9 mouse cellular contexts compared by ENCODE assay signal in the genomic region with DNA sequence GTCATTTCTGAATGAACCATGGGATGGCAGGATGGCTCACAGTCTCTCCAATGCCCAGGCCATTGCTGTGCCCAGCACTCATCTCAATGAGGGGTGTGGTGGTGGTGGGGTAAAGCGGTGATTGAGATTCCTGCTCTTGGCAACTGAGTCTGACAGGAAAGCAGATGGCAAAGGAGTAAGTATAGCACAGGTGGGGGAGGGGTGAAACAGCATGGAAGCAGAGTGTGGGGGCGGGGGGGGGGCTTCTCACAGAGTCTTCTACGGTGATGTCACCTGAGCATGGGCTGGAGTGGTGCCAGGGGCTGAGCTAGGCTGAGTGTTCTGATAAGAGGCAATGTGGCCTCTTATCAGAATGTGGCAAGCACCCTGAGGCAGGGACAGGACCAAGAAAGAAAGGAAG. TPM values are rescaled to one million over a fixed set of nuclear protein-coding genes. Genes with fewer than 3 reads are reported as not detected.
DNase-seq lines count a peak whose midpoint lies in the region; ATAC-seq lines count a peak whose summit lies in the region.
"Had no signal": no experiment of that assay in that cellular context is flagged by ENCODE, and none has a peak within 500 bp of the region (broad histone marks: within the 10 kb centered on the region; RNA-seq: fewer than 3 reads in every experiment).

No protein-coding gene starts in this region.

- H3K27me3 ChIP-seq in heart, embryonic 13.5 days (replicated peaks), result no peaks in the 10 kb centered on the region; the same call in 1 of the 2 replicates
- no peaks in the 10 kb centered on the region for H3K27me3 ChIP-seq in heart, embryonic 14.5 days (ENCODE audit: control insufficient read depth, insufficient read depth, low read length)

- H3K9me3 ChIP-seq in heart, embryonic 13.5 days, result no peaks in the 10 kb centered on the region
- no peaks in the 10 kb centered on the region for H3K9me3 ChIP-seq in heart, embryonic 14.5 days (ENCODE audit: control insufficient read depth, low read length)
- H3K9me3 ChIP-seq: limb, embryonic 12.5 days had no signal

- H3K9ac ChIP-seq in heart, embryonic 13.5 days, result peak overlapping the region; percentile 58
- no peak overlapping the region; the same call in 1 of the 2 replicates for H3K9ac ChIP-seq in heart, embryonic 14.5 days (ENCODE audit: low read length)
- H3K9ac ChIP-seq: limb, embryonic 12.5 days had no signal

- H3K4me1 ChIP-seq in heart, embryonic 13.5 days, result peaks cover 88% of the 10 kb centered on the region
- H3K4me1 ChIP-seq in heart, embryonic 14.5 days (ENCODE audit: control insufficient read depth in 2 of 2, insufficient read depth in 2 of 2, low read length in 2 of 2), result peaks cover 56 to 60% of the 10 kb centered on the region in 2 experiments

- 5% methylated on average over 3 of the region's 3 CpGs for WGBS in heart, embryonic 13.5 days
- 10% methylated on average over 3 of the region's 3 CpGs for WGBS in heart, embryonic 14.5 days

- no peak for DNase-seq in heart, adult 9 months (ENCODE audit: low spot score in 2 of 2)
- DNase-seq in spleen, postnatal 36 days (ENCODE audit: low spot score in 2 of 2), result peak; percentile 19 to 50
- no peak for DNase-seq in spleen, adult 18-20 months
- peak; percentile 77 to 85 for DNase-seq in spleen, postnatal 4 days (ENCODE audit: low spot score in 2 of 2)
- DNase-seq in embryo, embryonic 11 days, result no peak
- DNase-seq in ovary, postnatal 10 days (ENCODE audit: low spot score), result no peak

- 0 out of 2 replicates have a peak, but pooled peaks have one; percentile 28 for ATAC-seq in heart, embryonic 13.5 days (ENCODE audit: extremely low read depth, insufficient number of reproducible peaks, low FRiP score, low TSS enrichment)
- ATAC-seq in heart, embryonic 14.5 days (ENCODE audit: insufficient number of reproducible peaks, insufficient read depth, low FRiP score, low read depth), result peak; percentile 45

- no peak overlapping the region for H3K4me3 ChIP-seq in heart, embryonic 13.5 days
- no peak overlapping the region for H3K4me3 ChIP-seq in heart, embryonic 14.5 days (ENCODE audit: control insufficient read depth in 1 of 2, insufficient read depth in 1 of 2, low read depth in 1 of 2, low read length in 2 of 2)
- H3K4me3 ChIP-seq: limb, embryonic 12.5 days had no signal

- H3K27ac ChIP-seq in heart, embryonic 13.5 days (replicated peaks), result peak overlapping the region; percentile 93
- H3K27ac ChIP-seq in heart, embryonic 14.5 days (replicated peaks in 1 of 2; ENCODE audit: control insufficient read depth in 1 of 2, insufficient read depth in 1 of 2, low read depth in 2 of 2, low read length in 2 of 2), result peak overlapping the region; percentile 80 to 92
- H3K27ac ChIP-seq: limb, embryonic 12.5 days had no signal

- H3K36me3 ChIP-seq in heart, embryonic 13.5 days, result no peaks in the 10 kb centered on the region
- H3K36me3 ChIP-seq in heart, embryonic 14.5 days (ENCODE audit: control insufficient read depth, insufficient read depth, low read length), result no peaks in the 10 kb centered on the region
- H3K36me3 ChIP-seq: limb, embryonic 12.5 days had no signal

- peak overlapping the region; percentile 46 for H3K4me2 ChIP-seq in heart, embryonic 13.5 days
- peak overlapping the region; percentile 47 for H3K4me2 ChIP-seq in heart, embryonic 14.5 days (ENCODE audit: low read length)
- H3K4me2 ChIP-seq: limb, embryonic 12.5 days had no signal

RNA-seq across cellular contexts. Expression of a gene that starts 52.6 kb away (rescaled TPM):
- 2.1 and 2.3 TPM in 2 replicates for polyA plus RNA-seq in heart, embryonic 13.5 days (2015; fragmentation: Nextera tagmentation; extraction: Ambion mirVana)
- 4.5 and 4.6 TPM in 2 replicates for polyA plus RNA-seq in heart, embryonic 14.5 days (2014; fragmentation: Nextera tagmentation; extraction: Ambion mirVana)

Comparison
In these comparisons a context has a peak if more than half of its experiments do, and no peak if none do; other contexts are left out.
1. DNase-seq: peak in spleen, postnatal 36 days (2 of 2) and spleen, postnatal 4 days (2 of 2); none in heart, adult 9 months (0 of 2), spleen, adult 18-20 months (0 of 2), embryo, embryonic 11 days (single experiment) and ovary, postnatal 10 days (single experiment).